Mouse (Mus musculus) heart, postnatal 10 days (tissue): ENCODE data around the gene Il11ra1. TPM values are rescaled to one million over a fixed set of nuclear protein-coding genes. Genes with fewer than 3 reads are reported as not detected.
A peak's percentile ranks its signal among the peaks of the same experiment; 100 is the strongest.
"Not testable (repeated sequence)": the region's sequence is repeated elsewhere in the genome, so short reads cannot be mapped to it uniquely, and the experiment has no call there.

Experiments
- DNase-seq, 2 experiments: peaks; one replicate each; pipeline ENCODE4 v3.0.0; 2021
- intact Hi-C: fragments of 180-260 bp; cut with DNase I; formaldehyde crosslinking; loops from one replicate; pipeline ENCODE4 v1.15.1; 2025
- total RNA-seq, 2 experiments: library from RNA; stranded (reverse); gene quantifications; 2 replicates each; pipeline ENCODE4 v1.2.3; 2021

The Il11ra1 gene
- total RNA-seq, 2 experiments from 2014 or later: 65.3 to 66.2 TPM

- intact Hi-C loops: not testable (repeated sequence)
- peak in 1 of 2 experiments; percentile 29 for DNase-seq
Measured at GRCm38 (mm10) chr4:41772946-41773345, 73.2 kb downstream of the Il11ra1 start.

- DNase-seq: peak; percentile 72 to 74
- intact Hi-C loops: not testable (repeated sequence)
Measured at GRCm38 (mm10) chr4:41773502-41773901, 73.7 kb downstream of the Il11ra1 start.

- intact Hi-C loops: not testable (repeated sequence)
- DNase-seq: peak; percentile 76 to 82
Measured at GRCm38 (mm10) chr4:41774002-41774401, 74.2 kb downstream of the Il11ra1 start, which contains the start of gene Ccl27a. Ccl27a (minus strand) TSS chr4:41774247.

- intact Hi-C loops, DNase-seq: not testable (repeated sequence)
Measured at GRCm38 (mm10) chr4:41774506-41774905, 74.7 kb downstream of the Il11ra1 start.

GRCm38 (mm10) chr4:41775840-41776239, 76.1 kb downstream of the Il11ra1 start:
- DNase-seq, intact Hi-C loops: not testable (repeated sequence)

- DNase-seq, intact Hi-C loops: not testable (repeated sequence)
Measured at GRCm38 (mm10) chr4:41781271-41781670, 81.5 kb downstream of the Il11ra1 start.

GRCm38 (mm10) chr4:41781748-41782485, 82.1 kb downstream of the Il11ra1 start:
- intact Hi-C loops, DNase-seq: not testable (repeated sequence)

GRCm38 (mm10) chr4:41782711-41783110, 82.9 kb downstream of the Il11ra1 start:
- intact Hi-C loops, DNase-seq: not testable (repeated sequence)

GRCm38 (mm10) chr4:41783197-41783596, 83.4 kb downstream of the Il11ra1 start:
- DNase-seq, intact Hi-C loops: not testable (repeated sequence)

Other genes starting within 250 kb of the Il11ra1 start
- 1 to 10 TPM; 1.4 to 2.0 TPM for gene Kif24, start 235.1 kb upstream of the Il11ra1 start, total RNA-seq
- 10 to 100 TPM; 25.6 to 27.9 TPM for gene Nudt2, start 234.8 kb upstream of the Il11ra1 start, total RNA-seq
- 10 to 100 TPM; 10.1 to 10.6 TPM for gene AI464131, start 196.9 kb upstream of the Il11ra1 start, total RNA-seq
- under 1 TPM in 1 of 2 experiments, not detected in 1; 0.31 TPM for gene 1110017D15Rik, start 182.7 kb upstream of the Il11ra1 start, total RNA-seq
- 10 to 100 TPM; 18.6 to 21.8 TPM for gene Fam219a, start 130.5 kb upstream of the Il11ra1 start, total RNA-seq
- 1 to 10 TPM in 1 of 2 experiments, under 1 TPM in 1; 0.84 to 1.6 TPM for gene Dnaic1, start 130.2 kb upstream of the Il11ra1 start, total RNA-seq
- 1 to 10 TPM; 4.2 to 4.4 TPM for gene Enho, start 59.7 kb upstream of the Il11ra1 start, total RNA-seq
- 1 to 10 TPM; 3.3 to 7.5 TPM for gene Cntfr, start 2.9 kb upstream of the Il11ra1 start, total RNA-seq
- 10 to 100 TPM; 28.0 to 32.1 TPM for gene Rpp25l, start 13.5 kb downstream of the Il11ra1 start, total RNA-seq
- gene Dctn3, start 23.2 kb downstream of the Il11ra1 start, total RNA-seq: 10 to 100 TPM; 85.9 to 92.3 TPM
- not detected for gene Arid3c, start 31.2 kb downstream of the Il11ra1 start, total RNA-seq
- 10 to 100 TPM; 57.7 to 66.1 TPM for gene Galt, start 55.2 kb downstream of the Il11ra1 start, total RNA-seq
- 10 to 100 TPM; 23.8 to 28.6 TPM for gene Sigmar1, start 56.2 kb downstream of the Il11ra1 start, total RNA-seq
- 10 to 100 TPM; 23.1 to 24.3 TPM for gene Ccl27a, start 74.3 kb downstream of the Il11ra1 start, total RNA-seq
- gene Gm21541, start 203.6 kb downstream of the Il11ra1 start, total RNA-seq: not detected
- gene Gm20878, start 241.6 kb downstream of the Il11ra1 start, total RNA-seq: under 1 TPM; 0.45 to 0.69 TPM